In the genomic region with DNA sequence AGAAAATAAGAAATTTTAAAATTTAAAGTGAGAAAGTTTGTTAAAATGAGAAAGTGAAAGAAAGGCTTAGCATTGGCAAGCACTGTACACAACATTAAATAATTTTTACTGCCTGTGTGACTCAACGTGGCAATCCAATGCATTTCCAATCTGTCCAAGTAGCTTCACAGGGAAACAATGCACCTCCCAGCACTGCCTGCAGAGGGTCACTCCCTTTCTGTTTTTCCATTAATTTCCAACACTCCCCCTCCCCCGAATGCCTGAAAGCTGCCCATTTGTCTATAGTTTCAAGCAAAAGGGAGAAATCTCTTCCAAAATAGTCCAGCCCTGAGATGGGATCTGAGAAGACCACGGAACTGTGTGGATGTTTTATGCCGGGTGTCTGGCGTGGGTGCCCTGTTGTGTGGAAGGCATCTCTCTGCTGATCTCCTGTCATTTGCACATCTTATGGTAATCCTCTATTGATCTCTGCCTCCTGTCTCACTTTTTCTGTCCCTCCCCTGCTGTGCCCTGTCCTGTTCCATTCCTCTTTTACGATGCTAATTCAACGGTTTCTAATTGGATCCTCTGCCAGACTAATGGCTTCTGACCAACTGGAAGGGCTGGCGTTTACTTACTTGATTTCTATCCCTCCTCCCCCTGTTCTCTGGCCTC, we compare ENCODE assay signal across 15 mouse cellular contexts. TPM values are rescaled to one million over a fixed set of nuclear protein-coding genes. Genes with fewer than 3 reads are reported as not detected.
DNase-seq lines count a peak whose midpoint lies in the region; ATAC-seq and TF ChIP-seq lines count a peak whose summit lies in the region.
"Had no signal": no experiment of that assay in that cellular context is flagged by ENCODE, and none has a peak within 500 bp of the region (broad histone marks: within the 10 kb centered on the region; RNA-seq: fewer than 3 reads in every experiment).

No protein-coding gene starts in this region.

- peak overlapping the region; percentile 31; the same call in 1 of the 2 replicates for H3K27ac ChIP-seq in ES-E14 (ENCODE audit: insufficient read depth, low read depth, low read length, poor library complexity, severe bottlenecking)
- peak overlapping the region; percentile 47 for H3K27ac ChIP-seq in forebrain, embryonic 15.5 days (replicated peaks)
- H3K27ac ChIP-seq in midbrain, embryonic 13.5 days = peak overlapping the region; percentile 86
- no peak overlapping the region for H3K27ac ChIP-seq in heart, embryonic 11.5 days (ENCODE audit: low read depth, low read length)
- no peak overlapping the region for H3K27ac ChIP-seq in lung, postnatal 0 days (ENCODE audit: low read length)
- H3K27ac ChIP-seq: limb, embryonic 13.5 days; lung, embryonic 15.5 days had no signal

- WGBS in forebrain, embryonic 15.5 days = 5% methylated on average over 8 of the region's 8 CpGs
- 5% methylated on average over 8 of the region's 8 CpGs for WGBS in midbrain, embryonic 13.5 days
- WGBS in heart, embryonic 11.5 days (ENCODE audit: insufficient replicate concordance) = 23% methylated on average over 8 of the region's 8 CpGs
- WGBS in lung, postnatal 0 days = 44% methylated on average over 8 of the region's 8 CpGs

- in situ Hi-C loops in ES-E14 (cut with MboI; ENCODE audit: low sequenced_read_pairs in 2 of 2, unreplicated experiment in 2 of 2) = no loop called here

- H3K27me3 ChIP-seq in forebrain, embryonic 15.5 days = no peaks in the 10 kb centered on the region
- peaks cover 9% of the 10 kb centered on the region for H3K27me3 ChIP-seq in midbrain, embryonic 13.5 days
- peaks cover 5% of the 10 kb centered on the region; the same call in 1 of the 2 replicates for H3K27me3 ChIP-seq in heart, embryonic 11.5 days (ENCODE audit: control insufficient read depth, insufficient read depth, low read length)
- H3K27me3 ChIP-seq in lung, postnatal 0 days (replicated peaks; ENCODE audit: insufficient read depth, low read length) = no peaks in the 10 kb centered on the region
- H3K27me3 ChIP-seq: lung, embryonic 15.5 days had no signal

- H3K4me3 ChIP-seq in ES-E14 (ENCODE audit: insufficient read depth in 1 of 2, low read depth in 1 of 2, low read length in 2 of 2, poor library complexity in 1 of 2, severe bottlenecking in 1 of 2) = no peak overlapping the region
- no peak overlapping the region for H3K4me3 ChIP-seq in forebrain, embryonic 15.5 days
- H3K4me3 ChIP-seq in midbrain, embryonic 13.5 days (replicated peaks) = no peak overlapping the region
- no peak overlapping the region for H3K4me3 ChIP-seq in heart, embryonic 11.5 days (ENCODE audit: low read depth, low read length)
- no peak overlapping the region for H3K4me3 ChIP-seq in lung, postnatal 0 days (ENCODE audit: low read depth, low read length)
- H3K4me3 ChIP-seq: limb, embryonic 13.5 days; lung, embryonic 15.5 days had no signal

- H3K36me3 ChIP-seq in ES-E14 (ENCODE audit: control insufficient read depth, insufficient read depth, low read length, poor library complexity, severe bottlenecking) = no peaks in the 10 kb centered on the region
- H3K36me3 ChIP-seq in forebrain, embryonic 15.5 days = no peaks in the 10 kb centered on the region
- no peaks in the 10 kb centered on the region for H3K36me3 ChIP-seq in midbrain, embryonic 13.5 days
- no peaks in the 10 kb centered on the region for H3K36me3 ChIP-seq in heart, embryonic 11.5 days (ENCODE audit: control insufficient read depth, insufficient read depth, low read length)
- no peaks in the 10 kb centered on the region for H3K36me3 ChIP-seq in lung, postnatal 0 days (ENCODE audit: insufficient read depth, low read length)
- H3K36me3 ChIP-seq: limb, embryonic 13.5 days; lung, embryonic 15.5 days had no signal

- H3K4me2 ChIP-seq in forebrain, embryonic 15.5 days (replicated peaks) = no peak overlapping the region
- peak overlapping the region; percentile 25; the same call in 1 of the 2 replicates for H3K4me2 ChIP-seq in midbrain, embryonic 13.5 days (replicated peaks)
- H3K4me2 ChIP-seq in heart, embryonic 11.5 days = no peak overlapping the region
- H3K4me2 ChIP-seq in lung, postnatal 0 days (replicated peaks; ENCODE audit: low read depth, low read length) = no peak overlapping the region
- H3K4me2 ChIP-seq: limb, embryonic 13.5 days; lung, embryonic 15.5 days had no signal

- H3K9me3 ChIP-seq in ES-E14 (ENCODE audit: control insufficient read depth, insufficient read depth, low read depth, low read length) = no peaks in the 10 kb centered on the region
- no peaks in the 10 kb centered on the region for H3K9me3 ChIP-seq in forebrain, embryonic 15.5 days
- H3K9me3 ChIP-seq in midbrain, embryonic 13.5 days = no peaks in the 10 kb centered on the region
- no peaks in the 10 kb centered on the region for H3K9me3 ChIP-seq in heart, embryonic 11.5 days (replicated peaks; ENCODE audit: control insufficient read depth, low read length)
- no peaks in the 10 kb centered on the region for H3K9me3 ChIP-seq in lung, postnatal 0 days (ENCODE audit: low read length)
- H3K9me3 ChIP-seq: limb, embryonic 13.5 days; lung, embryonic 15.5 days had no signal

- DNase-seq in 3T3-L1 (ENCODE audit: low read depth, low spot score) = peak; percentile 27
- DNase-seq in ES-E14 (ENCODE audit: low read depth, low spot score) = no peak
- no peak for DNase-seq in c-Kit-positive CD71-positive TER-119-positive erythroid progenitor cells, embryonic 14.5 days (ENCODE audit: low spot score)
- no peak for DNase-seq in lung, postnatal 0 days (ENCODE audit: low spot score)
- DNase-seq: adrenal gland, postnatal 25 days; cerebellum, adult 9-11 months; right cerebral cortex, postnatal 4 days had no signal

- no peak for TF ChIP-seq EP300 in lung, postnatal 0 days (IDR thresholded peaks at IDR 0.05)

- peak; percentile 66 for ATAC-seq in forebrain, embryonic 15.5 days (replicated peaks)
- peak; percentile 52 for ATAC-seq in midbrain, embryonic 13.5 days
- no peak for ATAC-seq in heart, embryonic 11.5 days (replicated peaks; ENCODE audit: insufficient number of reproducible peaks, low FRiP score, low TSS enrichment)
- ATAC-seq in lung, postnatal 0 days = no peak

- no peak overlapping the region for H3K9ac ChIP-seq in ES-E14 (ENCODE audit: insufficient read depth, low read depth, low read length, poor library complexity, severe bottlenecking)
- H3K9ac ChIP-seq in forebrain, embryonic 15.5 days (replicated peaks) = no peak overlapping the region
- no peak overlapping the region for H3K9ac ChIP-seq in midbrain, embryonic 13.5 days (replicated peaks)
- no peak overlapping the region for H3K9ac ChIP-seq in heart, embryonic 11.5 days (ENCODE audit: low read depth, low read length)
- H3K9ac ChIP-seq in lung, postnatal 0 days (replicated peaks; ENCODE audit: low read depth) = no peak overlapping the region
- H3K9ac ChIP-seq: limb, embryonic 13.5 days; lung, embryonic 15.5 days had no signal

- peaks cover 22 to 36% of the 10 kb centered on the region in 2 experiments for H3K4me1 ChIP-seq in ES-E14 (ENCODE audit: control insufficient read depth in 2 of 2, insufficient read depth in 2 of 2, low read length in 2 of 2, poor library complexity in 1 of 2)
- H3K4me1 ChIP-seq in forebrain, embryonic 15.5 days = peaks cover 12% of the 10 kb centered on the region
- peaks cover 32% of the 10 kb centered on the region for H3K4me1 ChIP-seq in midbrain, embryonic 13.5 days (replicated peaks)
- no peaks in the 10 kb centered on the region for H3K4me1 ChIP-seq in heart, embryonic 11.5 days (ENCODE audit: control insufficient read depth, insufficient read depth, low read length)
- H3K4me1 ChIP-seq in lung, postnatal 0 days (ENCODE audit: insufficient read depth, low read depth, low read length) = no peaks in the 10 kb centered on the region
- H3K4me1 ChIP-seq: limb, embryonic 13.5 days; lung, embryonic 15.5 days had no signal

- TF ChIP-seq CTCF in lung, postnatal 0 days (IDR thresholded peaks at IDR 0.05) = no peak

TF ChIP-seq in ES-E14, 5 proteins besides CTCF, POLR2A, EP300 and RAD21:
- no peak for TF ChIP-seq MAFK (IDR thresholded peaks at IDR 0.05; ENCODE audit: insufficient read depth, low read depth, low read length)
- no peak for TF ChIP-seq ZC3H11A (IDR thresholded peaks at IDR 0.05; ENCODE audit: borderline replicate concordance, low read depth, low read length)
TF ChIP-seq in ES-E14: peak in this region for 0.

RNA-seq across cellular contexts. Expression of a gene that starts 16.8 kb away (rescaled TPM):
- 1.2 and 2.8 TPM in 2 replicates for total RNA-seq in ES-E14 (2012; rRNA removed)
- polyA plus RNA-seq in forebrain, embryonic 15.5 days (2015; fragmentation: Nextera tagmentation; extraction: Ambion mirVana) = 2.4 and 3.1 TPM in 2 replicates
- polyA plus RNA-seq in midbrain, embryonic 13.5 days (2015; fragmentation: Nextera tagmentation; extraction: Ambion mirVana) = 6.3 and 6.7 TPM in 2 replicates
- polyA plus RNA-seq in heart, embryonic 11.5 days (2014; fragmentation: Nextera tagmentation; extraction: Ambion mirVana) = 0.45 and 0.56 TPM in 2 replicates
- 4.1 and 4.4 TPM in 2 replicates for polyA plus RNA-seq in lung, postnatal 0 days (2015; fragmentation: Nextera tagmentation; extraction: Ambion mirVana)
- total RNA-seq: hematopoietic stem cell, adult 5-6 weeks; MEL had no signal

RNA-seq across cellular contexts. Expression of a gene that starts 34.3 kb away (rescaled TPM):
- total RNA-seq in ES-E14 (2012; rRNA removed) = 7.4 and 8.0 TPM in 2 replicates
- polyA plus RNA-seq in forebrain, embryonic 15.5 days (2015; fragmentation: Nextera tagmentation; extraction: Ambion mirVana) = 15.9 and 16.5 TPM in 2 replicates
- polyA plus RNA-seq in midbrain, embryonic 13.5 days (2015; fragmentation: Nextera tagmentation; extraction: Ambion mirVana) = 53.5 and 56.3 TPM in 2 replicates
- polyA plus RNA-seq in heart, embryonic 11.5 days (2014; fragmentation: Nextera tagmentation; extraction: Ambion mirVana) = 2.6 and 3.6 TPM in 2 replicates
- polyA plus RNA-seq in lung, postnatal 0 days (2015; fragmentation: Nextera tagmentation; extraction: Ambion mirVana) = 11.9 and 12.1 TPM in 2 replicates

RNA-seq across cellular contexts. Expression of a gene that starts 52.1 kb away (rescaled TPM):
- total RNA-seq in ES-E14 (2012; rRNA removed) = 0.37 TPM in 1 of 2 replicates, not detected in the other
- polyA plus RNA-seq in forebrain, embryonic 15.5 days (2015; fragmentation: Nextera tagmentation; extraction: Ambion mirVana) = 0.56 and 0.60 TPM in 2 replicates
- 0.58 and 1.1 TPM in 2 replicates for polyA plus RNA-seq in midbrain, embryonic 13.5 days (2015; fragmentation: Nextera tagmentation; extraction: Ambion mirVana)
- polyA plus RNA-seq in heart, embryonic 11.5 days (2014; fragmentation: Nextera tagmentation; extraction: Ambion mirVana) = not detected in 2 replicates
- not detected in 2 replicates for polyA plus RNA-seq in lung, postnatal 0 days (2015; fragmentation: Nextera tagmentation; extraction: Ambion mirVana)
- total RNA-seq: adrenal gland, postnatal 25 days; hematopoietic stem cell, adult 5-6 weeks; MEL had no signal
- polyA plus RNA-seq: gonadal fat pad, adult 2 months; limb, embryonic 13.5 days; lung, embryonic 15.5 days had no signal

Comparison
In these comparisons a context has a peak if more than half of its experiments do, and no peak if none do; other contexts are left out.
1. H3K27ac ChIP-seq: peak in ES-E14 (single experiment), forebrain, embryonic 15.5 days (single experiment) and midbrain, embryonic 13.5 days (single experiment); none in heart, embryonic 11.5 days (single experiment) and lung, postnatal 0 days (single experiment).
2. ATAC-seq: peak in forebrain, embryonic 15.5 days (single experiment) and midbrain, embryonic 13.5 days (single experiment); none in heart, embryonic 11.5 days (single experiment) and lung, postnatal 0 days (single experiment).